Mouse (Mus musculus): Measurements from ENCODE around the gene Hmgcr.

Gene Hmgcr

DNA sequence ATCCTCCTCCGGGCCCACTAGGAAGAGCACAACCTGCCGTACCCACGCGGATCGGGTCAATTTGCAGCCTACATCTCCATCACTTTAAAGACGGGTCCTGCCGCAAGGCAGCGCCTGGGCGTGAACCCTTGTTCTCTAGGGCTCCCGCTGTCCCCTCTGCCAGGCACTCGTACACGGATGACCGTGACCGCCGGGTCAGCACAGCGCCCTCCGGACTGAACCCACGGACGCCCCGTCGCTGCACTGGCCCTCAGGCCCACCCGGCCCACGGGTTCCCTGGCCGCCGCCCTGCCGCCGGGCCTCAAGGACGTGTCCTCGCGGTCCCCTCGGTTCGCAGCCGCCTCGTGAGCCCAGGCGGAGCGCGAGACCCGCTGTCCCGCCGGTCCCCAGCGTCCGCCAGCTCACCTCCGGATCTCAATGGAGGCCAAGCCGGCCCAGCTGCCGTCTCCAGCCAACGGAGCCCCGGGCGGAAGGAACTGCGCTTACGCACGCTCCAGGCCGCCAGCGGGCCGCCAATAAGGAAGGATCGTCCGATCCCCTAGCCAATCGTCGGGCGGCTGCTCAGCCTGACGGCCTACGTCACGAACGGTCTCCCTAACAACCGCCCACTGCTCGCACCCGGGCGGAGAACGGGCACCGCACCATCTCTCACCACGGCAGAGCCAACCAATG lies at the start of gene Hmgcr:
Gene Hmgcr, minus strand, starts transcription at position 531 of the 672 bp plus-strand sequence.
- peak; percentile 97 for DNase-seq

DNA sequence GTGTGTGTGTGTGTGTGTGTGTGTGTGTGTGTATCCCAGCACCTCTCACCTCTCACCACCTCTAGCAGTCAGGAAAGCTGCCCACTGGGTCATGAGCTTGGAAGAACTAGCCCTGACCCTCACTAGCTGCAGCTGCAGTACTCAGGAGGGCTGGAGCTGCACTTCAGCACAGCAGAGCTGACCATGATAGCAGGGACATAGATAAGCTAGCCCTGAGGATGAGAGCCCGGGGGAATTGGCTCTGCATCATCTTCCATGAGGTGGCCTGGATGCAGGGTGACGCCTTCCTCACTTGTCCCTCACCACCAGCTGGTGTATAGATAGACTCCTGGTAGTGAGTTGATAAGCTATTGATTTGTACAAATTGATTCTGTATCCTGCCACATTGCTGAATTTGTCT lies 49.3 kb upstream of the Hmgcr start:
- no peak for DNase-seq

DNA sequence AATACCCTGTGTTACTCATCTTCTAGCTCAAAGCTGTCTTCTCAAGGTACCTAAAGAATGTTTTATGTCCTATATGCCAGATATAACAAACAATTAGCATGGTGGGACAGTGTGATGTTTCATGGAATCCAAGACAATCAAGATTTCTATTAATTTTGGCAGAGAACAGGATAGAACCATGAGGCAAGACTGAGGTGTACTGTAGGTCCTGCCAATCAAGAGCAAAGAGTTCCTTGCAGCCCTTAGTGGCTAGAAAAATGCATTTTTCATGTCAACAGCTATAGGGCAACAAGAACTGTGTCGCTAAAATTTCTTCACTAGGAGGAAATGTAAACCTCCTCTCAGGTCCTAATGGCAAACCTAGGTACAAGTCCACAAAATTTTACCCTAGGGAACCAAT lies 47.1 kb upstream of the Hmgcr start:
- no peak for DNase-seq

DNA sequence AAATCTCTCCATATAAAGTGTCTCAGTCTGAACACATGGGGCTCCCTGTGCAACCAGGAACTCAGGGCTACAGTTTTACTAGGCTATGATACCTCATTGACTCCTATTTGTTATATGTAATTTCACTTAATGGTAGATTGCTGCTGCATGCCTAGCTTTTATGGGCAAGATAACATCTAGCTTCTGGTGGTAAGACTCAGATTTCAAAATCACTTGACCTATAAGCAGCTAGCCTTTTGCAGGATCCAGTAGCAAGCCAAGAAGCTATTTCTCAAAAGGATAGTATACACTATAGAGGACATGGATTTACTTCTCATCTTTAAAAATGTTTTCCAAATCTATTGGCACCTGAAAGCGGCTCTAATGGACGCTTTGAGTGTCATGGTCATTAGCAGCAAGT lies 45.6 kb upstream of the Hmgcr start:
- DNase-seq: no peak

DNA sequence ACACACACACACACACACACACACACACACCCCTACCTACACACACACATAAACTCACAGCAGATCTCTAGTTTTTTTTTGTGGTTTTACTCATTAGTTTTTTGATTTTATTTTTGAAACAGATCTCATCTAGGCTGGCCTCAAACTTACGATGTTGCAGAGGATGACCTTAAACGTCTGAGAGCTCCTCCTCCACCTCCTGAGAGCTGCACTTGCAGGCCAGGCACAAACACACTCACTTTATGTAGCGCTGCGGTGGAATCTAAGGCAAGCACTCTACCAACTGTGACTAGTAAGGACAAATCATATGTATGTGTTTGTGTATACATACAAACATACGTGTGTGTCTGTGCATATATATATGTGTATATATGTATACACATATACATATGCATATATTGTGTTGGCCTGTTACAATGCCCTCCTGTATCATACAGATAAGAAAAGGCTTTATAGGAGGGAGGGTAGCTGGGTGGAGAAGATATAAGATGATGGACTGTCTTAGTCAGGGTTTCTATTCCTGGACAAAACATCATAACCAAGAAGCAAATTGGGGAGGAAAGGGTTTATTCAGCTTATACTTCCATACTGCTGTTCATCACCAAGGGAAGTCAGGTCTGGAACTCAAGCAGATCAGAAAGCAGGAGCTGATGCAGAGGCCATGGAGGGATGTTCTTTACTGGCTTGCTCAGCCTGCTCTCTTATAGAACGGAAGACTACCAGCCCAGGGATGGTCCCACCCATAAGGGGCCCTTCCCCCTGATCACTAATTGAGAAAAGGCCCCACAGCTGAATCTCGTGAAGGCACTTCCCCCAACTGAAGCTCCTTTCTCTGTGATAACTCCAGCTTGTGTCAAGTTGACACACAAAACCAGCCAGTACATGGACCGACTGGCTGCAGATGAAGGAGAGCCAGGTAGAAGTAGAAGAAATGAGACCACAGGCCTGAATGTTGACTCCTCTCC lies 38.8 kb upstream of the Hmgcr start:
- no peak for DNase-seq

DNA sequence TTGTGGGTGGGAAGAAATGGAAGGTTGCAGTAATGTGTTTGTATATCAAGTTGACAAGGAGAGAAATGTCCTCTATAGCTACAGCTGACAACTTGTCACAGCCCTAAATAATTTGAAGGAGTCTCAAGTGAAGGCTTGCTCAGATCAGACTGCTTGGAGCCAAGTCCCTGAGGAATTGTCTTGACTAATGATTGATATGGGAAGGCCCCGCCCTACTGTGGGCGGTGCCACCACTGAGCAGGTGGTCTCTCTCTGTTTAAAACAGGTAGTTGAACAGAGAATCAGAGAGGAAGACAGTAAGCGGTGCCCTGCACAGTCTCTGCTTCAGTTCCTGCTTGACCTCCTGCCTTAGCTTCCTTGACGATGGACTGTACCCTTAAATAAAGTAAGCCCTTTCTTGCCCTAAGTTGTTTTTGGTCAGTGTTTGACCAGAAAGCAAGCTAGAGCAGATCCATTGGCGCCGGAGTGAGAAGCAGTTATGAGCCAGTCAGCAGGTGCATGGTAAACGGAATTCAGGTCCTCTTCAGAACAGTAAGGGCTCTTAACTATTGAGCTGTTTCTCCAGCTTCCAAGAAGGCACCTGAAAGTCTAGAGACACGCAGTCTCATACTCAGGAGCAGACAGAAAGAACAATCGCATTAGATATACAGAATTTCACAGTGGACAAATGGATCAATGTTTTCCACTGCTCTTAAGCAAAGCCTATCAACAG lies 32.0 kb upstream of the Hmgcr start:
- no peak for DNase-seq

DNA sequence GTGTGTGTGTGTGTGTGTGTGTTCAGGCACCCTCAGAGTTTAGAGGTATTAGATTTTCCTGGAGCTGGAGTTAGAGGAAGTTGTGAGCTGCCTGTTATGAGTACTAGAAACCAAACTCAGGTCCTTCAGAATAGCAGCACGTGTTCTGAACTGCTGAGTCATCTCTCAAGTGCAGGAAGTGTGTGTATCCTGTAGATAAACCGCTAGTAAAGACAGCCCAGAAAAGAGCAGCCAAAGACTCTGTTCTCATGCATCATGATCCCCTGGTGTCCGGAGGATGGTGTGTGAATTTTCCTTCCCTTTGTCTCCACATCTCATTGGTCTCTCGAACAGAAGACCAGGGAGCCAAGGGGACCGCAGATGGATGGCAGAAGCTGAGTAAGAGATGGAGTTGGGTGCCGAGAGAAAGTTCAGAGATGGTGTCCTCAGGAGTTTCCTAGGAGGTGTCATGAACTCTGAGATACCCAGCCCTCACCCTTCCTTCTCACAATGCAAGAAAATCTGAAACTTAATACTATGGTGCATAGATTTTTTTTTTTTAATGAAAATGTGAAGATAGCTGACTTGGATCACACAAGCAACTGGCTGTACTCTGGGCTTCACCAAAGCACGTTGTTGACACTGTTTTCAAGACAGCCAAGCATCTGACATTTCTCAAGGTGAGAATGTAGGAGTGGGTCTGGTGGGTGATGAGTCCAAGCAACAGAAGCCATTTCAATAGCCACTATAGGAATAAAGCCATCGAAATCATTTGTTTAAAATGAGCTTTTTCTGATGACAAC lies 27.3 kb upstream of the Hmgcr start:
- DNase-seq: no peak

DNA sequence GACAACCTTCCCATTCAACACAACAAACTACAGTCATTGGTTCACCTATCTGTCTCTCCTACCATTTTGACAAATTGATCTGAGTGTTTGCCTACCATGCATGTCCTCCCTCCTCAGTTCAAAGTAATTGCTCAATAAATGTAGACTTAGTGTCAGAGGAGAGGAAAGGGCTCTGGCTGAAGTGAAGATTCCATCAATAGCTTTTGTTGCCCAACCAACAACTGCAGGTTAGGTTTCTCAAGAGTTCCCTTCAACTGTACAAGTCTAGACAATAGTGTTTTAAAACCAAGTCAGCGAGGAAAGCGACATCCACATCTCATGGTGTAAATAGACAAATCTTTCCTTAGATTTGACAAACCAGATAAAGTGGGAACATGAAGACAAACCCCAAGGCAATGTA lies 24.7 kb upstream of the Hmgcr start:
- DNase-seq: no peak

DNA sequence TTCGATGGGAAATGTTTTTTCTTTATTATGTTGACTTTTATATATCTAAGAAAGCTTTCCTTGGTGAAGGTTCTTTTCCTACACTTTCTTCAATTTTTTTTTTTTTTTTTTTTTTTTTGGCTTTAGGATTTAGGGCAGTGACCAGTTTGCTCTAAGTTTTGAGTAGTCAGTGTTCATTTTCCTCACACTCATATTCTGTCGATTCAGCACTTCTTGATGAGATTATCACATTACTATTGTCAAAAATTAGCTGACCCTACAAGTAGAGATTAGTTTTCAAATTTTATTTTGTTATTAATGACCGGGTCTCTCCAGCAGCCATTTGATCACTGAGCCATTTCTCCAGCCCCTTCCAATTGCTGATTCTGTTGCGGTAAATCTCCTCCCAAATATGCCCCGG lies 19.2 kb upstream of the Hmgcr start:
- no peak for DNase-seq

DNA sequence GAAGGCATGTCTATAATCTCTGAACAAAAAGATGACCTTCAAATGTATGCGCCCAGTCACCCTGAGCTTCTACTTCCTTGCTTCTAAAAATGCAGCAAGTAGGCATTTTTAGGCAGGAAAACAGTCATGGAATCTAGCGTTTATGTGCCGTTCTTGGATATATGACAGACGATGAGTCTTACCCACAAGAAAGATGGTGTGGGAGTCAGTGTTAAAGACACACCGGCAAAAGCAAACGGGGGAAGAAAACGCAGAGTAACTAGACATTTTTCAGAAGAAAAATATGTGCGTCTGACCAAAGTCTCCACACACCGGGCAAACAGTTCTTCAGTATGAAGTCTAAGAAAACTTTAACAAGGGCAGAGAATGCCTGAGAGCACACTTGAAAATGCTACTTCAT lies 16.5 kb upstream of the Hmgcr start:
- DNase-seq: no peak

DNA sequence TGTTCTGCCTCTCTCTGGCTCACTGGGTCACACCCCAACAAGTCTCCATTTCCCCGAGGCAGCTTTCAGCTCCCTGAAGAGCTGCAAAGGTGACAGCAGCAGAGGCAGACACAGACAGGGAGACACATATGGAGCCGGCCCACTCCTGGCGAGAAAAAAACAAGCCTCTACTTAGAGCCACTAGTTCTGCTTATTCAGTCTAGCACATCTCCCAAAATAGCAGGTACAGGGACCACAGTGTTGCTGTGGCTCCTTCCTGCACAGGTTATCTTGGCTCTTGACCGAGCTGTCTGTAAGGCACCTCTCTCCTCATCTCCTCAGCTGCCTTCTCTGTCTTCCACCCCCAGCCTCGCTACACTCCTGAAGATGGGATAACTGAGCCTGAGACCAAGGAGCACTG lies 14.0 kb upstream of the Hmgcr start:
- DNase-seq: no peak

DNA sequence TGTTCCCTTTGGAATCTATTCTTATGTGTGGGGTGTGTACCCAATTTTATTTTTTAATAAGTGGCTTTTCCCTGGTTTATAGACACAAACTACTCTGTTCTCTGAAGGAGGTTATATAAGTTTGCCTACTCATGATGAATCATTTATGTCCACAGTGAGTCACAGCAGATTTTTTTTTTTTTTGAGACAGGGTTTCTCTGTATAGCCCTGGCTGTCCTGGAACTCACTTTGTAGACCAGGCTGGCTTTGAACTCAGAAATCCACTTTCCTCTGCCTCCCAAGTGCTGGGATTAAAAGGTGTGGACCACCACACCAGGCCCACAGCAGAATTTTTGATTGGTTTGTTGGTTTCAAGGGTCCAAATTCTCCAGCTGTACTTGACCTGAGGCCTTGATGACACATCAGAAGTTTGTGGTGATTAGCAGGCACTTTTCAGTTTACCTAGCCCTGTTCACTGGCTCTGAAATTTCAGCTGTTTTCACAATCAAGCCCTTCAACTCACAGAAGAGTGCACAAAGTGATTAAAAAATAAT lies 10.4 kb upstream of the Hmgcr start:
- no peak for DNase-seq

DNA sequence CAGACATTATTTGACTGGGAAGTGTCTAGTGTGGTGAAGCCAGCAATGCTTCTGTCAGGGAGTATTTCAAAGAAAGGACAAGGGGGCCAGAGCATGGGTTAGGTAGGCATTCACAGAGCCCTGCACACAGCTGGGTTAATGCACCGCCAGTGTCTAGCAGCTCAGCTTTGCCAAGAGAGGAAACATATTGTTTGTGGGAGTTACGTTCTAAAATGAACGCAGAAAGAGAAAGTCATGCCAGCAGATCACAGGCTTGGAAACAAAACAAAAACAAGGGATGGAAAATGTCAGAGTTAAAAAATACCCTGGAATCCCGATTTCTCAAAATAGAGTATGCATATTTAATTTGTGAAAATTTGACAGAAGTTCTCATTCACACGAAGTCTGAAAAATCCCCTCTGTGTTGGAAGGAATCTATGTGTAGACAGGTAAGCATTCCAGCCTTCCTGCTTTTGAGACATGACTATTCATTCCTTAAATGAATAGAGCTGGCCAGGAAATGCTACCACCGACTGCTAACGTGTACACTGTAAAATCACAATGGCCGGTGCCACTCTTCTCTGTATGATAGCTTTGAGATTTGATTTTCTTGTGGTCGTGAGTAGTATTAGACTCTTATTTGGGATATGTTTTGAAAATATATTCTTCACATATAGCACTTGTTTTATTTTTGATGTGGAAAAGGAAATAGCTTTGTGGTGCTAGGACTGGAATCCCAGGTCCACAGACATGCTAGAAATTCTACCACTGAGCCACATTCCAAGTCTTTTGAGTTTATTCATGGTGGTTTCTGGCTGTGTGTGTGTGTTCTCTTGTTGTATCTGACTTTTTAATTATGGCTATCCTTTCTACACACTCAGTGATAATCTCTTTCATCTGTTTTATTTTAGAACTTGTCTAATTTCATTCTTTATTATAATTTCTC lies 9.7 kb upstream of the Hmgcr start:
- no peak for DNase-seq

DNA sequence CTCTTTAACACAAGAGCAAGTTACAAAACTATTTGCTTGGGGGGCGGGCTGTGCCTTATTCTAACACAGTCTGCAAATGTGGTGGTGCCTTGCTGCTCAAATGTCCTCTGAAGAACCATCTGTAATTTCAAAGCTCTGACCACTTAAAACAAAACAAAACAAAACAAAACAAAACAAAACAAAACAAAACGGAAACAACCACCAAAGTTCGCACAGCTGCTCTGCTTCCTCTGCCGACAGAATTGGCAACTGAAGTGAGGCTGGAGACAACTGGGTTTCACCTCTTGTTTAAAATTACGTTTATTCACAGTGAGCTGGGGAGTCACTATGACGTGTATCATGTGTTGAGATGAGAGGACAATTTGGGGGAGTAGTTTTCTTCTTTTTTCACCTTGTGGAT lies 7.9 kb upstream of the Hmgcr start:
- DNase-seq: no peak

DNA sequence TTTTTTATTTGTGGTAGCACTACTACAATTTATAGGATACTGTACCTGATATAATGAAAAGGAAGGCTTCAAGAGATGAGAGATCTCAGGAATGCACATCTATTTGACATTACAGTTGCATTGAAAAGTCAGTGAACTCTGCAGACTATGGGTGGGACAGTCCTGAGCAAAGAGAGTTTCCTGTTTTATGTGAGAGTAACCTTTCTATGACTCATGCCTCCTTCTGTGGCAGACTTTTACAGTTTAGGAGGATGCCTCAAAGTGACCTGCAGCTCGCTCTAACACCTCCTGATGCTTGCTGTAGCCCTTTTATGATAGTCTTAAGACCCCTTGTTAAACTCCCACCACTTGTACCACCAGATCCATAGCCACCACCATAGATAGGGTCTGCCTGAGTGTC lies 6.3 kb upstream of the Hmgcr start:
- no peak for DNase-seq

DNA sequence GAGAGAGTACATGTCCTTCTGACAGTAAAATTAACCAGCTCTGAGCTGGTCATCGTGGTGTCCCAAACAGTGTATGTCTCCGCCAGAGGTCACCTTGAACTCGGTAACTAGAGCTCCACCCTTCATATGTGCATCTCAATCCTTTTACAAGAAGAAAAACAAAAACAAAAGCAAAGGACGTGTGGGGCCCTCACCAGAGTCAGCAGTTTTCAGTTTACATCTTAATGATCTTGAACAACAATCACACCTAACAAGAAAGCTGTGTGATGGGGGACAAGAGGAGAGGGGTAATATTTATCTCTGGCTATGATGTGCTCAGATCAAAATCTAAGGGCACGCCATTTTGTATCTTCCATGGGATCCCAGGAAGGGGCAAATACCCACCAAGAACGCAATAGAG lies 5.0 kb upstream of the Hmgcr start:
- DNase-seq: no peak

DNA sequence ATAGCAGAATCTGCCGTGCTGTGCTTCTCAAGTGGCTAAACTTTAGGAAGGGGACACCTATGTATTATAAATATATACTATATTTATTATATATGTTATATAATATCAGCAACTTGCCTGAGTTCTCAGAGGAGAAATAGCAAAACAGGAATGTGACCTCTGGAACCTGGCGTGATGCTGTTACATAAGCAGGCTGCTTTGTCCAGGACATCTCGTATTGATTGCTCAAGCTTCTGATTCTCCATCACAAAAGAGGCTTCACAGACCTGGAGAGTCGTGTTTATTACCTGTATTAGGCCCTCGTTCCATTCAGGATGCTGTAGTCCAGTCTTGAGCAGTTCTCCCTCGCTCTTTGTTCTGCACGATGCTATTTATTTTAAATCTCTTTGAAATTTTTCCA lies 3.1 kb upstream of the Hmgcr start:
- DNase-seq: no peak

DNA sequence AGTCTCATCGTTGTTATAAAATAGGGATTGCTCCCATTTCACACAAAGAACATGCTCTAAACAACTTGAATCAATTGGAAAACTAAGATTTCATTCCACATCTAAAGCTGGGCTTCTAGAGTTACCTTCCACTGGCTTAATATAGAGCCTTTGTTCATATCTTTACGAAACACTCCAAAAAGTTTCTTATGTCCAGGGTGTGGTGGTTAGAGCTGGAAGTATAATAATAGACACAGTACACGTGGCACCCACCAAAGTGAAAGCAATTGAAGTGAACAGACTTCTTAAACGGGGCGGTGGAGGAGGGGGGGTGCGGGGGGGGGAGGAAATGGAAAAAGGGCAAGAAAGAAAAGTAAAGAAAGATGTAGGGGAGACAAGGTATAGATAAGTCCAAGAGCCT lies 1.5 kb upstream of the Hmgcr start:
- no peak for DNase-seq

DNA sequence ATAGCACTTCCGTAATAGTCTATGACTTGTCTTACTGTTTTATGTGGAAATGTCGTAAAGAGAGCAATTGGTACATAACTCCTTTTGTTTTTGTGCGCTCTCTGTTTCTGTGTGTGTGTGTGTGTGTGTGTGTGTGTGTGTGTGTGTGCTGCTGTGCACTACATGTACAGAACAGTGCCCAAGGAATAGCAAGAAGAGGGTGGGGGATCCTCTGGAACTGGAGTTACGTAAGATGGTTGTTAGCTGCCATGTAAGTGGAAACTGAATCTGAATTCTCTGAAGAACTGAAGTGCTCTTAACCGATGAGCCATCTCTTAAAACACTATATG lies 1.1 kb upstream of the Hmgcr start:
- no peak for DNase-seq

DNA sequence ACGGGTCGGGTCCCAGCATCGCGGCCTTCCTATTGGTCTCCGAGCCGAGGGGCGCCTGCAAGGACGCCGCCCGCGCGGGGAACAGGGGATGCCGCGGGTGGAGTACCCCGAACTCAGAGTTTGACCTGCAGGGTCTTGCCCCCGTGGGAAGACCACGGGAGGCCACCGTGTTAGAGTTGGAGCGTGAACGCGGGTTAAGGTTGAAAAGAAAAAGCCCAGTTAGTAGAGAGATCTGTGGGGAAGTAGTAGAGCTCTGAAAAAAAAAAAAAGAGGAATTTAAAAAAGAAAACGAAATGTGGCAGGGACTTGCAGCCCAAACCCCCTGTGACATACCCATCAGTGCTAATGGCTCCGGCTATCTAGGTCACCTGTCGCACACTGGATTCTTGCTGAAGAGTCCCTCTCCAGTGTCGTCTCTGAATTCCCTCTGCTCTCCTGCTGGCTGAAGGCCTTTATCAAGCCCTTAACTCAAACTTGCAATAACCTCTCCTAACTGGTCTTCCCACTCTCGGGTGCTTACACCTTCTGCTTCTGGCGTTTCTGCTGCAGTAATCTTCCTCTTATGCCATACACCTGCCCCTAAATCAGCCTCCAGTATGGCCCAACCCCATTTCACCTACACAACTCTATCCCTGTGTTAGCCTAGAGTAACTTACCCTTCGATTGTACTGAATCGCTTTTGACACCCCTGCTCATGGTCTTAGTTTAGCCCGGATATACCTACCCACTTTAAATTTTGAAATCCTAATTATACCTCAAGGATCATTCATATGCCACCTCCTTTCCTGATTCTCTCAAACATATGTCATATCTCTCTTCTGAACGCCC lies 556 bp upstream of the Hmgcr start:
- DNase-seq: peak; percentile 19

DNA sequence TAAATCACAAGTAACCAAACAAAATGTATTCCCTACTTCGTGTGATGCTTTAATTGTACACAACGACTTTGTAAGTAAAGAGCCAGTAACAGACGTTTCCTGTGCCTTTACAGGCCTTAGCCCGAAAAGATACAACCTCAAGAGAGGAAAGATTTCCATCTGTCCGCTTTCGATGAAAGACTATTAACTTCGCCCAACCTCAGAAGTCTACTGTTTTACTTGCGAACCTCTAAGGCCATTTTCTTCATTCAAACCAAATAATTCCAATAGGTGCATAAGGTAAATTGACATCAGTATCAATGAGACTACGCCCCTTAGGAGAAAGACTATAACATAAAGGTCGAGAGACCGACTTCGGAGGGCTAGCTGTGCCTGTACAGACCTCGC lies 724 bp downstream of the Hmgcr start:
- no peak for DNase-seq
